Comparison of ENCODE assay signal across 12 mouse cellular contexts in genomic region chr9:107674609-107675429, GRCm38 (mm10). TPM values are rescaled to one million over a fixed set of nuclear protein-coding genes. Genes with fewer than 3 reads are reported as not detected.
A peak's percentile ranks its signal among the peaks of the same experiment; 100 is the strongest.
DNase-seq lines count a peak whose midpoint lies in the region; ATAC-seq and TF ChIP-seq lines count a peak whose summit lies in the region.
"Had no signal": no experiment of that assay in that cellular context is flagged by ENCODE, and none has a peak within 500 bp of the region (broad histone marks: within the 10 kb centered on the region; RNA-seq: fewer than 3 reads in every experiment).

No protein-coding gene starts in this region.

- H3K9me3 ChIP-seq in forebrain, embryonic 11.5 days (ENCODE audit: control insufficient read depth, low read length): no peaks in the 10 kb centered on the region
- H3K9me3 ChIP-seq in forebrain, embryonic 14.5 days (replicated peaks; ENCODE audit: control insufficient read depth, low read length): no peaks in the 10 kb centered on the region
- H3K9me3 ChIP-seq in megakaryocyte, embryonic 14.5 days: 0 out of 2 replicates have a peak, but pooled peaks cover 4% of the 10 kb centered on the region
- H3K9me3 ChIP-seq in kidney, postnatal 0 days (replicated peaks; ENCODE audit: low read length): no peaks in the 10 kb centered on the region
- H3K9me3 ChIP-seq: heart, embryonic 15.5 days had no signal

- H3K36me3 ChIP-seq in forebrain, embryonic 11.5 days (ENCODE audit: control insufficient read depth, insufficient read depth, low read length): no peaks in the 10 kb centered on the region
- no peaks in the 10 kb centered on the region for H3K36me3 ChIP-seq in forebrain, embryonic 14.5 days (ENCODE audit: control insufficient read depth, insufficient read depth, low read length)
- no peaks in the 10 kb centered on the region for H3K36me3 ChIP-seq in megakaryocyte, embryonic 14.5 days (replicated peaks; ENCODE audit: low read length)
- H3K36me3 ChIP-seq in kidney, postnatal 0 days (ENCODE audit: insufficient read depth, low read length): no peaks in the 10 kb centered on the region
- H3K36me3 ChIP-seq: heart, embryonic 15.5 days had no signal

- peaks cover 5% of the 10 kb centered on the region; the same call in 1 of the 2 replicates for H3K4me1 ChIP-seq in forebrain, embryonic 11.5 days (replicated peaks; ENCODE audit: control insufficient read depth, insufficient read depth, low read length)
- peaks cover 3% of the 10 kb centered on the region for H3K4me1 ChIP-seq in forebrain, embryonic 14.5 days (ENCODE audit: control insufficient read depth, insufficient read depth, low read length)
- H3K4me1 ChIP-seq in megakaryocyte, embryonic 14.5 days: peaks cover 28% of the 10 kb centered on the region
- H3K4me1 ChIP-seq in kidney, postnatal 0 days (replicated peaks; ENCODE audit: insufficient read depth, low read length): peaks cover 12% of the 10 kb centered on the region

- peak; percentile 35; the same call in 1 of the 2 replicates for ATAC-seq in forebrain, embryonic 11.5 days (replicated peaks; ENCODE audit: low FRiP score)
- no peak for ATAC-seq in forebrain, embryonic 14.5 days
- no peak for ATAC-seq in megakaryocyte, adult 5-6 weeks (ENCODE audit: poor library complexity, severe bottlenecking)
- peak; percentile 67 for ATAC-seq in kidney, postnatal 0 days (replicated peaks; ENCODE audit: low FRiP score, low read depth)

- no peak overlapping the region for H3K27ac ChIP-seq in forebrain, embryonic 11.5 days (ENCODE audit: low read depth, low read length)
- H3K27ac ChIP-seq in forebrain, embryonic 14.5 days (ENCODE audit: low read depth, low read length): no peak overlapping the region
- no peak overlapping the region for H3K27ac ChIP-seq in kidney, postnatal 0 days
- H3K27ac ChIP-seq: heart, embryonic 15.5 days had no signal

- no peak overlapping the region for H3K4me3 ChIP-seq in forebrain, embryonic 11.5 days (ENCODE audit: low read depth, low read length)
- H3K4me3 ChIP-seq in forebrain, embryonic 14.5 days (ENCODE audit: low read depth, low read length): no peak overlapping the region
- peak overlapping the region; percentile 28 for H3K4me3 ChIP-seq in megakaryocyte, embryonic 14.5 days (replicated peaks)
- H3K4me3 ChIP-seq in kidney, postnatal 0 days (replicated peaks; ENCODE audit: low read depth, low read length): no peak overlapping the region

- no peak for TF ChIP-seq CTCF in kidney, postnatal 0 days (IDR thresholded peaks at IDR 0.05; ENCODE audit: low read depth)

- no peak overlapping the region for H3K4me2 ChIP-seq in forebrain, embryonic 11.5 days (ENCODE audit: low read depth, low read length, severe bottlenecking)
- no peak overlapping the region for H3K4me2 ChIP-seq in forebrain, embryonic 14.5 days (ENCODE audit: low read length)
- no peak overlapping the region for H3K4me2 ChIP-seq in kidney, postnatal 0 days (ENCODE audit: low read length)

- H3K9ac ChIP-seq in forebrain, embryonic 11.5 days (ENCODE audit: low read length): no peak overlapping the region
- no peak overlapping the region for H3K9ac ChIP-seq in forebrain, embryonic 14.5 days (ENCODE audit: low read length)
- no peak overlapping the region for H3K9ac ChIP-seq in kidney, postnatal 0 days (ENCODE audit: low read depth, low read length)
- H3K9ac ChIP-seq: heart, embryonic 15.5 days had no signal

- peaks cover 13% of the 10 kb centered on the region for H3K27me3 ChIP-seq in forebrain, embryonic 11.5 days (ENCODE audit: control insufficient read depth, insufficient read depth, low read length)
- H3K27me3 ChIP-seq in forebrain, embryonic 14.5 days (replicated peaks; ENCODE audit: control insufficient read depth, insufficient read depth, low read length): peaks cover 24% of the 10 kb centered on the region
- H3K27me3 ChIP-seq in megakaryocyte, embryonic 14.5 days (replicated peaks): peaks cover 76% of the 10 kb centered on the region
- peaks cover 14% of the 10 kb centered on the region for H3K27me3 ChIP-seq in kidney, postnatal 0 days (ENCODE audit: insufficient read depth, low read length)

- no peak for DNase-seq in forebrain, embryonic 11.5 days (ENCODE audit: low spot score)
- no peak for DNase-seq in forebrain, embryonic 14.5 days (ENCODE audit: low spot score)
- no peak for DNase-seq in kidney, postnatal 0 days (ENCODE audit: low spot score)
- DNase-seq in yolk sac, embryonic 10.5 days (ENCODE audit: low spot score): peak; percentile 59
- DNase-seq in retina, postnatal 1 day: no peak
- DNase-seq in adrenal gland, postnatal 14 days: no peak
- DNase-seq: cerebellum, adult 2 months had no signal

- WGBS in forebrain, embryonic 11.5 days: 49% methylated on average over 9 of the region's 9 CpGs
- 55% methylated on average over 9 of the region's 9 CpGs for WGBS in forebrain, embryonic 14.5 days
- 59% methylated on average over 9 of the region's 9 CpGs for WGBS in kidney, postnatal 0 days

RNA-seq across cellular contexts. Expression of gene Gnat1, which starts 4.7 kb away (rescaled TPM):
- 1.6 and 2.6 TPM in 2 replicates for polyA plus RNA-seq in forebrain, embryonic 11.5 days (2014; fragmentation: Nextera tagmentation; extraction: Ambion mirVana)
- 0.28 and 0.66 TPM in 2 replicates for polyA plus RNA-seq in forebrain, embryonic 14.5 days (2014; fragmentation: Nextera tagmentation; extraction: Ambion mirVana)
- not detected in 2 replicates for polyA plus RNA-seq in megakaryocyte, embryonic 14.5 days (2012; ENCODE audit: insufficient read depth, low replicate concordance)
- not detected in 2 replicates for total RNA-seq in megakaryocyte, adult 5-6 weeks (2015)
- total RNA-seq in megakaryocyte, adult 5-6 weeks (2017): not detected in 2 replicates
- 0.89 and 1.2 TPM in 2 replicates for polyA plus RNA-seq in kidney, postnatal 0 days (2015; fragmentation: Nextera tagmentation; extraction: Ambion mirVana)
- 0.34 and 0.41 TPM in 2 replicates for total RNA-seq in adrenal gland, postnatal 14 days (2021)
- total RNA-seq: gastrocnemius, postnatal 4 days had no signal
- polyA plus RNA-seq: erythroblast, embryonic 14.5 days had no signal

RNA-seq across cellular contexts. Expression of gene Slc38a3, which starts 5.5 kb away (rescaled TPM):
- 6.7 TPM in 2 replicates for polyA plus RNA-seq in forebrain, embryonic 11.5 days (2014; fragmentation: Nextera tagmentation; extraction: Ambion mirVana)
- polyA plus RNA-seq in forebrain, embryonic 14.5 days (2014; fragmentation: Nextera tagmentation; extraction: Ambion mirVana): 32.8 and 32.9 TPM in 2 replicates
- polyA plus RNA-seq in megakaryocyte, embryonic 14.5 days (2012; ENCODE audit: insufficient read depth, low replicate concordance): not detected in 2 replicates
- total RNA-seq in megakaryocyte, adult 5-6 weeks (2015): not detected in 2 replicates
- not detected in 2 replicates for total RNA-seq in megakaryocyte, adult 5-6 weeks (2017)
- polyA plus RNA-seq in kidney, postnatal 0 days (2015; fragmentation: Nextera tagmentation; extraction: Ambion mirVana): 12.9 and 14.7 TPM in 2 replicates
- total RNA-seq in adrenal gland, postnatal 14 days (2021): 4.9 and 85.2 TPM in 2 replicates

RNA-seq across cellular contexts. Expression of gene Sema3f, which starts 35.5 kb away (rescaled TPM):
- 13.2 and 15.9 TPM in 2 replicates for polyA plus RNA-seq in forebrain, embryonic 11.5 days (2014; fragmentation: Nextera tagmentation; extraction: Ambion mirVana)
- polyA plus RNA-seq in forebrain, embryonic 14.5 days (2014; fragmentation: Nextera tagmentation; extraction: Ambion mirVana): 7.4 and 12.2 TPM in 2 replicates
- polyA plus RNA-seq in megakaryocyte, embryonic 14.5 days (2012; ENCODE audit: insufficient read depth, low replicate concordance): not detected in 2 replicates
- not detected in 2 replicates for total RNA-seq in megakaryocyte, adult 5-6 weeks (2015)
- total RNA-seq in megakaryocyte, adult 5-6 weeks (2017): not detected in 2 replicates
- polyA plus RNA-seq in kidney, postnatal 0 days (2015; fragmentation: Nextera tagmentation; extraction: Ambion mirVana): 16.2 and 17.3 TPM in 2 replicates
- total RNA-seq in adrenal gland, postnatal 14 days (2021): 22.8 and 25.9 TPM in 2 replicates
- polyA plus RNA-seq: erythroblast, embryonic 14.5 days had no signal

RNA-seq across cellular contexts. Expression of gene Gnai2, which starts 39.7 kb away (rescaled TPM):
- polyA plus RNA-seq in forebrain, embryonic 11.5 days (2014; fragmentation: Nextera tagmentation; extraction: Ambion mirVana): 527 and 580 TPM in 2 replicates
- 371 and 423 TPM in 2 replicates for polyA plus RNA-seq in forebrain, embryonic 14.5 days (2014; fragmentation: Nextera tagmentation; extraction: Ambion mirVana)
- polyA plus RNA-seq in megakaryocyte, embryonic 14.5 days (2012; ENCODE audit: insufficient read depth, low replicate concordance): 1,319 and 1,886 TPM in 2 replicates
- total RNA-seq in megakaryocyte, adult 5-6 weeks (2015): 749 and 768 TPM in 2 replicates
- total RNA-seq in megakaryocyte, adult 5-6 weeks (2017): 859 and 871 TPM in 2 replicates
- 351 and 359 TPM in 2 replicates for polyA plus RNA-seq in kidney, postnatal 0 days (2015; fragmentation: Nextera tagmentation; extraction: Ambion mirVana)
- 249 and 284 TPM in 2 replicates for total RNA-seq in adrenal gland, postnatal 14 days (2021)

Comparison
In these comparisons a context has a peak if more than half of its experiments do, and no peak if none do; other contexts are left out.
1. ATAC-seq: peak in forebrain, embryonic 11.5 days (single experiment) and kidney, postnatal 0 days (single experiment); none in forebrain, embryonic 14.5 days (single experiment) and megakaryocyte, adult 5-6 weeks (single experiment).